Mouse (Mus musculus): ENCODE data around the gene Fam178b.

Fam178b gene

DNA sequence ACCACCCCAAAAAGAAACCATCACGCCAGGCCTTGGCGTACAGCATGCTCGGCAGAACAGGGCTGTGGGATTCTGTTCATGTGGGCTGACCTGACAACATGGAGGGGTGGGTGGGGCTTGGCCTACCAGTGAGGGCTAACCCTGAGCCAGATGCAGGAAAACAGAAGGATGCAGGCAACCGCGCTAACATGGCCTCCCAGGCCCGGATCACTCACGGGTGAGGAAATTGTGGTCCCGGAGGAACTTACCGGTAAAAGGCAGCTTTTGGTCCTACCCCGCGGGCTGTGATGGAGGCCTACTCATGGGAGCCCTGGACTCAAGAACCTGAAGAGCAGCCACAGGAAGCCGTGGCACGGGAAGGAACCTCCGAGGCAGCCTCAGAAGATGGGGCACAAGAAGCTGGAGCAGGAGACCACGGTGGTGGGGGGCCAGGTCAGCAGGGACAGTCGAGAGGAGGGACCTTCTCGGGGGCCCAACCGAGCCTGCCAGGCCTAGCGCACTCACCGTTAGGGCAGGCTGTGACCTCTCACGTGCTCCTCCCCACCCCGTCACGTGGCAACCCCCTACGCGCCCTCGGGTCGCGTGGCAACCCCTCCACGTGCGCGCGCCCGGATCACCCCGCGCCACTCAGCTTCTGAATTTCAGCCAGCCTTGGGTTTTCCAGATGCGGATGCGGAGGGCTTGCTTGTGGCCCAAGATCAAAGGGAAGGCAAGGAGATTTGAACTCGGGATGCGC is at the start of gene Fam178b:
TSS of gene Fam178b (minus strand) at position 564 of the 736 bp plus-strand sequence.
- DNase-seq = no peak

DNA sequence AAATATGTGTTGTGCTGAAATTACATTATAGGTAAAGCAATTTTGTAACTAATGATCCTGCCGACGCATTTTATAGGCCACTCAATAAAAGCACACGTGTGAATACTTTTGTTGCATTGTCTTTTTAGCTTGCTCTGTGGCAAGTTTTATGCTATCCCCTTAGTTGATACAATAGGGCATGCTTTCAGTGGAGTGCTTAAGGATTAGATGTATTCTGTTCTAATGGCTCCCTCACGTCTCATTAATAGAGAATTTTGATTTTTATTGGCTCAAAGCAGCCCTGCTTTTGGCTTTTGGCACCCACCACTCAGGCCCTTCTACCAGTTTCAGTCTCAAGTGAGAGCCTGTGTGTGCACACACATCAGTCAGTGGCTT is 41.1 kb upstream of the Fam178b start:
- no peak for DNase-seq

DNA sequence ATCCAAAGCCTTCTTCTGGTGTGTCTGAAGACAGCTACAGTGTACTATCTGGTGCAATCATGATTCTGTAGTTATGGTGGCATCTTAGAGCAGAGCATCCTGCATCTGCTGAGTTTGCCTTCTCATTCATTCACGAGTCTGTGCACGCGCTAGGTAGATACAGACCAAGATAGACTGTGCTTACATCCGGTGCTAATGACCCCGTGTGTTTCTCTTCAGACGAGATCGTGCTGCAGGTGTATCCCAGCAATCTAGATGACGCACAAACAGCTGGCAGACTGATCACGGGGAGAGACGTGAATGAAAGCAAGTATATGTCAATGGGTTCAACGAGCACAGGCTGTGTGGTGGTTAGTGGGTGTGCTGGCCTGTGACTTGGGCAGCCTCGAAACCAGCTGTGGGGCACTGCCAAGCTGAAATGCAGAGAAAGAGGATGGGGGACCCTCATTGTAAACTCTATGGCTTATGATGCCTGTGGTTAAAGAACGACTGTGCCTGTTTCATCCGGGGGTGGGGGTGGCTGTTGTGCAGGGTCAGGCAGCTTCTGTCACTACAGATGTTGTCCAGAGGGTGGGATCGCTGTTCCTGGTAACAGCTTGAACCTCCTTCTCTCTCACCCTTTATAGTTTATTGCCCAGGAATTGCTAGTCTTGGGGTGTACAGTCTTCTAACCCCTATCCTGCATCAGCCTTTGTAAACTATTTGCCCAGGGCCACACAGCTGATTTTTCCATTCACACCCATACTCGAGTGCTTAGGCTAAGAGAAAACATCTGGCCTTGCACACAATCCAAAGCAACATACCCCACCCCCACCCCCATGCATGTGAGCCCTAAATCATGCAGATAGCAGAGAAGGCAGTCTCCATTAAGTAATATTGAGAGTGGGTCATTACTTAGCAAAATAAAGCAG is 40.4 kb upstream of the Fam178b start:
- DNase-seq = no peak

DNA sequence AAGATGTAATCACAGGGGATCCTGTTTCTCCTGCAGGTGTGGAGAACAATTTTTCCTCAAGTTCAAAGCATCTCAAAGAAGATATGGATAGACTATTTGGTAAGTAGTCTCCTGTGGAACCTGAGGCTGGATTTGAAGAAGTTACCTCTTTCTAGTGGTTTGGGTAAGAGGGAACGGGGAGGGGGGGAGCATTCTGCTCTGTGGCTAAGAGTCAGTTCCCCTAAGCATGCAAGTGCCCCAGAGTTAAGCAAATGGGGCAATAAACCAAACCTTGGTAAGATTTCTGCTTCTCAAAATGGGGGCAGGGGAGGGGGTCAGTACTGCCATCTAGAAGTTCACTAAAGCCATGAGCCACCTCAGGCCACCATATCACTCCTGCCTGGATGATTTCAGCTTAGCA is 35.8 kb upstream of the Fam178b start:
- no peak for DNase-seq

DNA sequence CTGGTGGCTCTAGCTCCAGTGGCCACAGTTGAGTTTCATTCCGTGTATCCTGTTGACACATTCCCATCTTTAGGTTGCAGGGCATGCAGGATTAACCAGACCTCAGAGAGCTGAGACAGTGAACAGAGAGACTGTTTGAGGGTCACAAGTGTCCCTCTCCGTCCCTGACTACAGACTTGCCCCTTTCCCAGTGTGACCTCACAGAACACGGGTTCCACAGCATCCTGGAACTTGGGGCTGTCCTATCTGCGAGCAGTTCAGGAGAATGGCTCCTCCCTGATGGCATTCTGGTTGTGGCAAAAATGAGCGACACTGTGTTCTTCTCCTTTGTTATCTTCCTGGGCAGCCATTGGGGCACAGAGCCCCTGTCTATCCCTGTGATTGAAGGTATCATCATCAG is 31.3 kb upstream of the Fam178b start, which contains the start of gene Actr1b:
TSS of gene Actr1b (minus strand) at position 112 of the 400 bp plus-strand sequence.
- DNase-seq = no peak

DNA sequence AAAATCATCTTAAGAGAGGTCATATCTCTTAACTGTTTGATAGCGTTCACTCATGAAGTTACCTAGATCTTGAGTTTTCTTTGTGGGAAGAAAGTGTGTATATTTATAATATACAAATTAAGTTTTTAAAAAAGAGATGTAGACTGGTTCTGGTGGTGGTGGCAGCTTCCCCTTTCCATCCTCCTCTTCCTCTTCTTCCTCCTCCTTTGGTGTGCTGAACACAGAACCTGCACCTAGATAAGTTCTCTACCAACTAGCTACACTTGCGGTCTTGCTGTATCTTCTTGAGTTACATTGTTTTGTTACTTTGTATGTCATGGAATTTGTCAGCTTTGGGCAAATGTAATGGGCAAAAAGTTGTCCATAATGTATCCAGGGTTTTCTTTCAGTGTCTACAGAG is 28.1 kb upstream of the Fam178b start:
- DNase-seq = no peak

DNA sequence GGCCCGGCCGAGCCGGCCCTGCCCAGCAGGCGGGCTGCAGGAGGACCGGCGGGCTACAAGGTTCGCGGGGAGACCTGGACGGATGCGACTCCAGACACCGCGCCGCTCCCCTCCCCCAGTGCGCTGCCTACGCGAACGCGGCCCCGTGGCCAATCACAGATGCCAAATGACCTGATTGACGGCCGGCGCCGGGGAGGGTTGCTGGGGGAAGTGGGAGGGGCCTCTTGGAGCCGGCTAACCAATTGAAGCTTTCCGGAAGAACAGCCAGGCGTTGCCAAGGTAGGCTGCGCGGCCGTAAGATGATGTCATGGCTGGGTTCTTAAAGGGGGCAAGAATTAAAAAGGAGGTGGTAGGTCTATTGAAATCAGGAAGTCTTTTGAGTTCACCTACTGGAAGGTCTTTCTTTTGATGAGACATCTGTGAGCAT is 26.9 kb upstream of the Fam178b start, which contains the start of gene 4933424G06Rik:
TSS of gene 4933424G06Rik (plus strand) at position 296 of the 427 bp plus-strand sequence.
- peak; percentile 98 to 99 for DNase-seq

DNA sequence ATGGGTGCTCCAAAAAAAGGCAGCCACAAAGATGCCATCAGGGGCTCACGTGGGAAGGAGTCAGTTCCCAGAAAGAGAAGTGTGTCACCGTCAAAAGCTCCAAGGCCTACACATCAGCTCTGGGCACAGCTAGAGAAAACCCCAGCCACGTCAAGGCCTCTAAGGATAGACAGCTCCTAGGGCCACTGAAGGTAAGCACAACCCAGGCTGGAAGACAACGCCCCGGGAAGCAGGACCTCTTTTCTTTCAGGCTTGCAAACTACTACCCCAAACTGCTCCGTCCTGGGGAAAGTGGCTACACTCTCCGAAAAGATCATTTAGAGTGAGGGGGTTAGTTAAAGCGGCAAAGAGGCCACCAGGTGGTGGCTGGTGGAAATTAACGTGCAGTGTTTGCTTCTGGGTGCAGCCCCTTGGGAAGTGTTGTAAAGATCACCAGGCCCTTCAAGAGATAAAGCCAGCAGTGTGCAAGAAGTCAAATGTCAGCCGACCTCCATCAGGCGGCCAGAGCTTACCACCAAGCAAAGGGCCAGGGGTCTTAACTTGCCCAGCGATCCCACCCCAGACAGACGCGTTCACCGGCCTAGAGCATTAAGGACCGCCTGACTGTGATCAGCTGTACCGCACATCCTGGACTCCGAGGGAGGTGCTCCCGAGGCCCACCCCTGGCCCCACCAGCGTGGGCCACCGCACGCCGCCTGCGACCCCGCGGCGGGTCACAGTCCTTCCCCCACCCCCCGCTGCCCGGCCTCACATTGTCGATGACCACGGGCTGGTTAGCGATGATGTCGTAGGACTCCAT is 26.3 kb upstream of the Fam178b start:
- DNase-seq = peak; percentile 45 to 50

DNA sequence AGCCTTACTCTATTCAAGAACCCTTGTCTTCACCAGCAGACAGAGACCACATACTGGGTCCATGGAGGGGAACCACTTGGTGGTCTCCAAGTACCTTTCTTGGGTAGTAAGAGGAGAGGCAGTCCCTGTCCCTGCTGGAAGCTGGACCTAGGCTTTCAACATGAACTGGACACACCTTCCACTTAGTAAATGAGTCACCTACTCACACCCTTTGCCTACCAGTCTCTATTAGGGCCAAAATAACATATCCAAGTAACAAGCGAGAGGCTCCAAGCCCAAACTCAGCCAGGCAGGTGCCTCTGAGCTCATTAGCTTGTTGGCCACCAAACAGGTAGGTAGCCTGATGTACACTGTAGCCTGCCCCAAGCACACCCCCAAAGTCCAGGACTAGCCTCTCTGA is 25.6 kb upstream of the Fam178b start:
- DNase-seq = no peak

DNA sequence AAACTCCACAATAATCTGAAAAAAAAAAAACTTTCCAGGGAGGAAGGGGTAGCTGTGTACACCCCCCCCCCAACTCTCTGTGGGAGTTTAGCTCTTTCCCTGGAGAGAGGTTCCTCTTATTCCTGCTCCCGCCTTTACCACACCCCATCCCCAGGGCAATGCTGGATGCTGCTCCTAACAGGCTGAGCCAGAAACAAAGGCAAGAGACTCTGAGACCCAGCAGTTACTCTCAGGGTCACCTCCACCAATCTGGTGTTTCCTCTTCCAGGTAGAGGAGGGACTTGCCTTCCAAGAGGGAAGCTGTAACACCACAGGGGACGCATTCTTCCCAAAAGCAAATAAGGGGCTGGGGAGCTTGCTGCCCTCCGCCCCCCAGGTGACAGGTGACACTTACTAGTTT is 24.8 kb upstream of the Fam178b start:
- DNase-seq = no peak

DNA sequence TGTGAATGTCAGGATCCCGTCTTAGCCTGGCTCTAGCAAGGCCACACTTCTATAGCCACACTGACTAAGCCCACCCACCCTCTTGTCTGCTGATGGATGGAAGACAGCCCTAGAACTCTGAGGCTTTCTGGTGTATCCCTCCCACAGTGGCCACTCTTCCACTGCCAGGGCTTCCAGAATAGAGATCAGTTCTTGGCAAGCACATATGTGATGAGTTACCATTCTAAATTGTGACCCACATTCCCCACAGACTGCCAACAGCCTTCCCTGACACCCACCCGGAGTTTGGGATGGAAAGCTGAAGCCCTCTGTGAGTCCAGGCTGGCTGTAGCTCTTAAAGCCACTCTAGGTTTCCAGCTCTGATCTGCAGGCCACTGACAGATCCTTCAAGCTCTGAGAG is 24.2 kb upstream of the Fam178b start:
- DNase-seq = no peak

DNA sequence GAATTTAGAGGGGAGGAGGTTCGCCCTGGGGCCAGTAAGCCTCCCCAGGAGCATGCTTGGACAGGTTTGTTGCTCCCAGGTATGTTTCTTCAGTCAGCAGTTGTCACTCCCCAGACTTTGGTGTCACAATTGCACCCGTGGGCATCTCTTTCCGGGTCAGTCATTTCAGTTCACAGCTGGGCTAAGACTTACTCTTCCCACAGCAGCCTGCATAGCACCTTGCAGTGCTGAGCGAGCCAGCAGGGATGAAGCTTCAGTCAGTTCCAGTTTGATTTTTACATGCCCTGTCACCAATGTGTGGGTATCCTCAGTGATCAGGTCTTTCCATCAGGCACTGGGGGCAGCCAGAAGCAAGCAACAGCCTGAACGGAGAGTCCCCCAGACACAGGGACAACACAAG is 14.0 kb upstream of the Fam178b start:
- no peak for DNase-seq

DNA sequence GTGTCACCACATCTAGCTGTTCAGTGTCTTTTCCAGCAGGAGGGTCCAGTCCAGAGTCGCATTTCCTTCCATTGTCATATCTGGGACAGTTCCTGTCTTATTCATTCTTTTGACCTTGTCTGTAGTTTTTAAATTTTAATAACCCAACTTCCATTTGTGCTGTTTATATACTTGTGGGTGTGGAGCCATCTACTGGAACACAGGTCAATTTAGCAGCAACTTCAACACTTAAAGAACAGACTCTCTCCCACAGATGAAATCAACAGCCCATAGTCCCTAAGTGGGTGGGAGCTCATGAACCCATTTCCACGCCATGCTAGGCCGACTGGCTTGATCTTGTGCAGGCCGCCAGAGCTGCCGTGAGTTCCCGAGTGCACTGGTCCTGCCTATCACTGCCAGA is 13.4 kb upstream of the Fam178b start:
- no peak for DNase-seq

DNA sequence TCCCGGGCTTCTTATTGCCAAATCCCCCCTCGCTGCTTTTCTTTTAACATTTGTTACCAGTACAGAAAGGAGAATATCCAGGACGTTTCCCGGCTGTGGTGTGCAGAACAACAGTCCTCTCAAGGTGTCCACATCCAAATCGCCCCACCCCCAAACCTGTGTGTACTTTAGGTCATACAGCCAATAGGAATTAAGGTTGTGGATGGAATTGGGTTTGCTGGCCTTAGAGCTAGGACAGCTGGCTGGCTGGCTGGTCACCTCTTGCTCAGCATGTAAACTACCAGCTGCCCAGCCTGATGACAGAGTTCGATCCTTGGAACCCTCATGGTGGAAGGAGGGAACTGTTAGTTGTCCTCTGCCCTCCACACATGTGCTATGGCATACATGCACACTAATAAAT is 11.9 kb upstream of the Fam178b start:
- DNase-seq = no peak

DNA sequence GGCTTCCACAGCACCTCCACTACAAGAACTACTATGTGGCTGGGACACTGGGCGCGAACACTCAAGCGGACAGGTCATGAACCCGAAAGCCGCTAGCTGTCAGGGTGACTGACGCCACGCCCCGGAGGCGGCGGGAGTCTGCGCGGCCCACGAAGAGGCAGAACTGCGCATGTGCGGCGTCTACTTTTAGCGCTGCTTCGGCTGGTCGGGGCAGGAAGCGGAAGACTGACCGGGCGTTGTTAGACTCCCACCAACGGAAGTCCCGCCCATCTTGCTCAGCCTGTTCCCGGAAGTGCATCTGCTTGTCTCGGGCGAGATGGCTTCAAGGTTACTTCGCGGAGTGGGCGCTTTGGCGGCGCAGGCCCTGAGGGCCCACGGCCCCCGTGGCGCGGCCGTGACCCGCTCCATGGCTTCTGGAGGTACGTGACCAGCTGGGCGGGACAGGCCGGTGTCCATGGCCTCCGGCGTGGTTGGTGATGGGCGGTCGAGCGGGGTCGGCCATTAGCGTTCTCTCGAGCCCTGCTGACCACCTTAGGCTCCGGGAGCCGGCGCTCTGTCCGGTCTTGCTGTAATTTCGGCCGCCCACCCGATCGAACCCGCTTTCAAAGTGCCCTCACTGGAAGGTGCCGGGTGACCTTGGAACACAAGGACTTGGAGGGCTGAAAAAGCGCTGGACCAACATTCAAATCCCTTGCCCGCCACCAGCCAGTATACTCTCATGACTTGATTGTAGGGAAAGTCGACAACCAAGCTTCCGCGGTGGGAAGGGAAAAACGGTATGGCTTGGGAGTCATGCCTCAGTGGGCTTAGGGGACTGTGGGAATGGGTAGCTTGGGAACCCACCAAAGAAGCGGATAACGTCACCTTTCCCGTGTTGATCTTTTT is 8.5 kb upstream of the Fam178b start, which contains the start of gene Cox5b:
TSS of gene Cox5b (plus strand) at position 179 of the 885 bp plus-strand sequence.
- DNase-seq = peak; percentile 98

DNA sequence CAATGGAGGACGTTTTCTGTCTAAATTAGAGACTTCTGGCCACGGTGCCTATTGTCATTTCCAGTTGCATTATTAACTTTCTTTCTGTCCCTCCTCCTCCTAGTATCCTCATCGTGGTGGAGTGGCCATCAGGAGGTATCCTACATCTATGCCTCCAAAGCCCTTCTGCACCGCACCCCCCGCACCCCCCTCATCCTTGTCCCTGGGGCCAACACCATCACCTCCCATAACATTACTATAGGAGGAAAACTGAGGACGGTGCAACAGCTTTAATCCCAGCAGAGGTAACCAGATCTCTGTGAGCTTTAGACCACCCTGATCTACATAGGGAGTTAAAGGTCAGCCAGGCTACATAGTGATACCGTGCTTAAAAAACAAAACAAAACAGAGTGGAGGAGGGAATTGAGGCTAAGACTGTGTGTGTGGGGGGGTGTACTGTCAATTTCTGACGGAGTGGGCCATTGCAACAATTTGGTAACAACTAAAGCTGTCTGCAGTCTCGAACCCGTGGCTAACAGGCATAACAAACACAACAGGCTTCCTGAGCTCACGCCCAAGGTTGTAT is 7.8 kb upstream of the Fam178b start:
- no peak for DNase-seq

DNA sequence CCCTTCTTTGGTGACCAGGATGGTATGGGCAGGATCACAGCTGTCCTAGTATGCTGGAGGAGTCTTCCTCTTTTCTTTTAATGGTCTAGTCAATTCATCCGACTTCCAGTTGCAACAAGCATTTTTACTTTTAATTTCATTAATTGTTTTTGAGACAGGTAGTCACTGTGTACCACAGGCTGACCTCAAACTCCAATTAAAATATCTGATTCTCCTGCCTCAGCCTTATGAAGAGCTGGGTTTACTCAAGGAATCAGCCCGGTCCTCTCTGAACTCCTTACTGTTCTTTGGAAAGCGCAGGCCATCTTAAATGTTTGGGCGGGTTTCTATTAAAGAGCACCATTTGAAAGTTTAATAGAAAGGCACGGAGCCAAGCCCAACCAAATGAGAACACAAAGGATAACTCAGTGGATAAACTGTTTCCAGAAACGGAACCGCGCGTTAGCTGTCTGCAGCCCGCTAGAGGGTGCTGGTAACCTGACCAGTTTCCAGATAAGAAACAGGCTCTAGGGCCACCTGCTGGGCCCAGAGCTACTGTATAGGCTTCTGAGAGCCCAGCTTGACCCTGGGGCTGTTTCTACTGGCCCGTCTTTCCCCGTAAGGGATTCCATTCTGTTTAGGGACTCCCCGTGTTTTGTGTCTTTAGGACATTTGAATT is 956 bp upstream of the Fam178b start:
- DNase-seq = peak; percentile 82 to 85

DNA sequence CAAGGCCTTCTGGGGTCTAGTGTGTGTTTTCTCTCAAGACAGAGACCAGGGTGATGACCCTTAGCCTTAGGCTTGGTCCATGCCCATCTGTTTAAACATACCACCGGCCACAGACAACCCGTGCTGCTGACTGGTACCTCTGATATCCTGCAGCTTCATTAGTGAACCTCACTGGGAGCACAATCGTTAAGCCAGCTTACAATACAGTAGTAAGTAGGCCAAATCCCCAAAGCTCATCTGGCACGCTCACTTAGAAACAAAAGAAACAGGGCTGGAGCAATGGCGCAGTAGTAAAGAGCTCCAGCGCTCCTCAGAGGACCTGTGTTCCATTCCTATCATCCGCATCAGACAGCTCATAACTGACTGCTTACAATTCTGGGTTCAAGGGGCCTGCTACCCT is 2.1 kb downstream of the Fam178b start:
- no peak for DNase-seq

DNA sequence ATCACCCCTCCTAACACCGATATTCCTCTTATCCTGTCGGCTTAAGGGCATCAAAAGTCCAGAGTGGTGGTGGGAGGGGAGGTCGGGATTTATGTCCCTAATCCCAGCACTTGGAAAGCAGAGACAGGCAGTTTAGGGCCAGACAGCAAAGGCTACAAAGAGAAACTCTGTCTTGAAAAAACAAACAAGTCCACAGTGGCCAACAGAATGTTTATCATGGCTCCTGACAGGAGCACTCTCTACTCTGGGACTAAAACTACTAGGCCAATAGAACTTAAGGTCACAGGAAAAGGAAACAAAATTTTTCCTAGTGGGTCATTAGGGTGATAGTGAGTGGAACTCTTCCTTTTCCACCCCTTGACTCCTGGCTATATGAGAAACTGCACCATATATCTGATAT is 8.0 kb downstream of the Fam178b start:
- no peak for DNase-seq

DNA sequence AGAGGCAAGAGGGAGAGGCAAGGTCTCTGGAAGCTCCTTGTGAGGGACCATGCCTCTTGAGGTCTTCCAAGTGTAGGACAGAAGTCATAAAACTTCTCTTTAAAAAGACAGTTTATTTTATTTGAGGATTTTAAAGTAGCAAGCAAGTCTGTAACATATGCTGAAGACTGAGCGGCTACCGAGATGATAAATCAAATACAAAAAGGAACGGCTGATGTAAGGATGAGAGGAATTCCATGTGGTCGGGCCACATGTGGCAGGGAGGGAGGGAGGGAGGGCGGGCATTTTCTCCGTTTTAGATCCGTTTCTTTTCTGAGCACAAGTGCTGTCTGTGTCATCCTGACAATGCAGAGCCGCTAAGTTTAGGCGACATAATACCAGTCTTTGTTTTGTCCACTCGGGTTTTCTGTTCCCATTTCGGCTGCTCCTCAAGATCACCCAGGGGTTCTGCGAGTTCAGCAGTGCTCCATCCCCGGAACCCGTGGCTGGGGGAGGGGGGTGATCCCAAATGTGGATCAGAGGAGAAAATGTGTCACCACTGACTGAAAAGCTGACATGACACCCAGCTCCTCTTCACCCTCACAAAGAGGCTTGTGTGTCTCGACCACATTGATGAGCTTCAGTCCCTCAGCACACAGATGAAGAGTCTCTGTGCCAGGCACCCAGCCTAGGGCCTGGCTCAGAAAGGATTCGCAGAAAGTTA is 10.2 kb downstream of the Fam178b start:
- no peak for DNase-seq

All from lung, postnatal 4 days (tissue).